Mouse (Mus musculus): Measurements from ENCODE around the gene Igf2bp3. TPM values are rescaled to one million over a fixed set of nuclear protein-coding genes. Genes with fewer than 3 reads are reported as not detected.

Igf2bp3 gene
- polyA plus RNA-seq, 1 experiment from 2014 or later: 40.7 TPM

- 67% methylated on average over 5 of the region's 5 CpGs for WGBS
- Histone ChIP-seq H3K36me3 (ENCODE audit: control insufficient read depth, insufficient read depth, low read length) (no peaks in the 10 kb centered on the region; the same call in 1 of the 2 replicates), H3K4me2 (replicated peaks; ENCODE audit: low read depth) (no peak overlapping the region), H3K4me1 (replicated peaks; ENCODE audit: control insufficient read depth, insufficient read depth) (no peaks in the 10 kb centered on the region), H3K27ac (replicated peaks) (no peak overlapping the region), H3K27me3 (ENCODE audit: control insufficient read depth, insufficient read depth, low read length) (no peaks in the 10 kb centered on the region), H3K9me3 (ENCODE audit: control insufficient read depth, low read length) (no peaks in the 10 kb centered on the region), H3K9ac (ENCODE audit: low read length) (no peak overlapping the region), H3K4me3 (ENCODE audit: low read depth, low read length) (no peak overlapping the region)
- ATAC-seq (ENCODE audit: low FRiP score, low TSS enrichment) (no peak), DNase-seq (ENCODE audit: low spot score) (no peak)
- no peak for TF ChIP-seq EP300 (optimal IDR thresholded peaks at IDR 0.05)
- TF ChIP-seq CTCF (IDR thresholded peaks at IDR 0.05; ENCODE audit: low read depth): no peak
Measured at GRCm38 (mm10) chr6:49136739-49137138, 78.0 kb downstream of the Igf2bp3 start.

- WGBS: 70% methylated on average over 6 of the region's 6 CpGs
- TF ChIP-seq CTCF (IDR thresholded peaks at IDR 0.05; ENCODE audit: low read depth) (no peak), EP300 (optimal IDR thresholded peaks at IDR 0.05) (no peak)
Measured at GRCm38 (mm10) chr6:49132352-49133090, 82.2 kb downstream of the Igf2bp3 start.

GRCm38 (mm10) chr6:49131855-49132254 lies 82.9 kb downstream of the Igf2bp3 start:
- Histone ChIP-seq H3K27me3 (ENCODE audit: control insufficient read depth, insufficient read depth, low read length) (no peaks in the 10 kb centered on the region), H3K36me3 (ENCODE audit: control insufficient read depth, insufficient read depth, low read length) (no peaks in the 10 kb centered on the region; the same call in 1 of the 2 replicates), H3K4me3 (ENCODE audit: low read depth, low read length) (no peak overlapping the region), H3K4me1 (replicated peaks; ENCODE audit: control insufficient read depth, insufficient read depth) (no peaks in the 10 kb centered on the region), H3K4me2 (replicated peaks; ENCODE audit: low read depth) (no peak overlapping the region), H3K9me3 (ENCODE audit: control insufficient read depth, low read length) (no peaks in the 10 kb centered on the region), H3K9ac (ENCODE audit: low read length) (no peak overlapping the region), H3K27ac (replicated peaks) (no peak overlapping the region)
- no peak for TF ChIP-seq CTCF (IDR thresholded peaks at IDR 0.05; ENCODE audit: low read depth)
- TF ChIP-seq EP300 (optimal IDR thresholded peaks at IDR 0.05): no peak
- ATAC-seq (ENCODE audit: low FRiP score, low TSS enrichment) (no peak), DNase-seq (ENCODE audit: low spot score) (no peak)
- WGBS: 78% methylated on average over 9 of the region's 9 CpGs

More at GRCm38 (mm10) chr6:49132352-49133090, 82.2 kb downstream of the Igf2bp3 start:
- H3K27me3 ChIP-seq (ENCODE audit: control insufficient read depth, insufficient read depth, low read length): no peaks in the 10 kb centered on the region
- DNase-seq (ENCODE audit: low spot score) (no peak), ATAC-seq (ENCODE audit: low FRiP score, low TSS enrichment) (no peak)
- H3K4me2 ChIP-seq (replicated peaks; ENCODE audit: low read depth): no peak overlapping the region
- H3K27ac ChIP-seq (replicated peaks): no peak overlapping the region
- H3K4me3 ChIP-seq (ENCODE audit: low read depth, low read length): no peak overlapping the region
- H3K36me3 ChIP-seq (ENCODE audit: control insufficient read depth, insufficient read depth, low read length): no peaks in the 10 kb centered on the region; the same call in 1 of the 2 replicates
- H3K9ac ChIP-seq (ENCODE audit: low read length): no peak overlapping the region
- no peaks in the 10 kb centered on the region for H3K4me1 ChIP-seq (replicated peaks; ENCODE audit: control insufficient read depth, insufficient read depth)
- no peaks in the 10 kb centered on the region for H3K9me3 ChIP-seq (ENCODE audit: control insufficient read depth, low read length)

- H3K9me3 ChIP-seq (ENCODE audit: control insufficient read depth, low read length): no peaks in the 10 kb centered on the region
- no peak overlapping the region for H3K27ac ChIP-seq (replicated peaks)
- TF ChIP-seq CTCF (IDR thresholded peaks at IDR 0.05; ENCODE audit: low read depth) (no peak), EP300 (optimal IDR thresholded peaks at IDR 0.05) (no peak)
- ATAC-seq (ENCODE audit: low FRiP score, low TSS enrichment) (no peak), DNase-seq (ENCODE audit: low spot score) (no peak)
- no peaks in the 10 kb centered on the region; the same call in 1 of the 2 replicates for H3K36me3 ChIP-seq (ENCODE audit: control insufficient read depth, insufficient read depth, low read length)
- H3K4me1 ChIP-seq (replicated peaks; ENCODE audit: control insufficient read depth, insufficient read depth): no peaks in the 10 kb centered on the region
- H3K9ac ChIP-seq (ENCODE audit: low read length): no peak overlapping the region
- H3K4me3 ChIP-seq (ENCODE audit: low read depth, low read length): no peak overlapping the region
- H3K27me3 ChIP-seq (ENCODE audit: control insufficient read depth, insufficient read depth, low read length): no peaks in the 10 kb centered on the region
- H3K4me2 ChIP-seq (replicated peaks; ENCODE audit: low read depth): no peak overlapping the region
Measured at GRCm38 (mm10) chr6:49130328-49130727, 84.4 kb downstream of the Igf2bp3 start.

DNA sequence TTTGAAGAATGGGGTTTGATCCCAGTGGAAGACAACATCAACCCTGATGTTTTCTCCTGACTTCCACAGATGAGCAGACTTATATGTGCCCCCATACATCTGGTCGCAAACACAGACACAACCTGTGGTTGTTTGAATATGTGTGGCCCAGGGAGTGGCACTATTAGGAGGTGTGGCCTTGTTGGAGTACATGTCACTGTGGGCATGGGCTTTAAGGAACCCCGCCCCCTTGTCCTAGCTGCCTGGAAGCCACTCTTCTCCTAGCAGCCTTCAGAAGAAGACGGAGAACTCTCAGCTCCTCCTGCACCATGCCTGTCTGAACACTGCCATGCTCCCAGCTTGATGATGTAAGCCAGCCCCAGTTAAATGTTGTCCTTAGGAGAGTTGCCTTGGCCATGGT lies 94.4 kb downstream of the Igf2bp3 start:
- Histone ChIP-seq H3K9me3 (ENCODE audit: control insufficient read depth, low read length) (no peaks in the 10 kb centered on the region), H3K27ac (replicated peaks) (0 out of 2 replicates have a peak overlapping the region, but pooled peaks have one; percentile 24), H3K27me3 (ENCODE audit: control insufficient read depth, insufficient read depth, low read length) (no peaks in the 10 kb centered on the region), H3K4me2 (replicated peaks; ENCODE audit: low read depth) (no peak overlapping the region), H3K9ac (ENCODE audit: low read length) (no peak overlapping the region), H3K36me3 (ENCODE audit: control insufficient read depth, insufficient read depth, low read length) (0 out of 2 replicates have a peak, but pooled peaks cover 2% of the 10 kb centered on the region), H3K4me1 (replicated peaks; ENCODE audit: control insufficient read depth, insufficient read depth) (no peaks in the 10 kb centered on the region), H3K4me3 (ENCODE audit: low read depth, low read length) (no peak overlapping the region)
- ATAC-seq (ENCODE audit: low FRiP score, low TSS enrichment) (no peak), DNase-seq (ENCODE audit: low spot score) (no peak)
- no peak for TF ChIP-seq EP300 (optimal IDR thresholded peaks at IDR 0.05)
- no peak for TF ChIP-seq CTCF (IDR thresholded peaks at IDR 0.05; ENCODE audit: low read depth)
- WGBS: 76% methylated on average over 3 of the region's 3 CpGs

GRCm38 (mm10) chr6:49119462-49120135 lies 95.2 kb downstream of the Igf2bp3 start:
- H3K4me2 ChIP-seq (replicated peaks; ENCODE audit: low read depth): no peak overlapping the region
- 0 out of 2 replicates have a peak overlapping the region, but pooled peaks have one; percentile 1 for H3K27ac ChIP-seq (replicated peaks)

More at GRCm38 (mm10) chr6:49119462-49120135, 95.2 kb downstream of the Igf2bp3 start:
- ATAC-seq (ENCODE audit: low FRiP score, low TSS enrichment): 0 out of 2 replicates have a peak, but pooled peaks have one; percentile 21
- WGBS: 70% methylated on average over 1 of the region's 1 CpGs
- Histone ChIP-seq H3K4me3 (ENCODE audit: low read depth, low read length) (no peak overlapping the region), H3K36me3 (ENCODE audit: control insufficient read depth, insufficient read depth, low read length) (0 out of 2 replicates have a peak, but pooled peaks cover 2% of the 10 kb centered on the region), H3K4me1 (replicated peaks; ENCODE audit: control insufficient read depth, insufficient read depth) (no peaks in the 10 kb centered on the region), H3K27me3 (ENCODE audit: control insufficient read depth, insufficient read depth, low read length) (no peaks in the 10 kb centered on the region), H3K9ac (ENCODE audit: low read length) (no peak overlapping the region), H3K9me3 (ENCODE audit: control insufficient read depth, low read length) (no peaks in the 10 kb centered on the region)
- no peak for DNase-seq (ENCODE audit: low spot score)
- TF ChIP-seq EP300 (optimal IDR thresholded peaks at IDR 0.05) (no peak), CTCF (IDR thresholded peaks at IDR 0.05; ENCODE audit: low read depth) (no peak)
